Mouse (Mus musculus) spleen, adult 2 months (tissue): ENCODE results near the gene Habp2. TPM values are rescaled to one million over a fixed set of nuclear protein-coding genes. Genes with fewer than 3 reads are reported as not detected.

ENCODE experiments used
- DNase-seq, 2 experiments: peaks; one replicate each; pipeline versions ENCODE4 v3.0.0 to v3.0.0-alpha.2; 2012 to 2021; ENCODE audit warnings: low spot score in 2 of 2, low read depth in 1 of 2
- H3K27ac ChIP-seq: fragments of 200-500 bp; 2 replicates; pipeline ENCODE4 v1.5.1; 2012; ENCODE audit warnings: low read length, inconsistent platforms; ENCODE audit not compliant: insufficient read depth
- H3K27me3 ChIP-seq: fragments of 200-500 bp; 2 replicates; pipeline ENCODE4 v1.6.1; 2012; ENCODE audit warnings: mild to moderate bottlenecking, moderate library complexity, low read length, inconsistent platforms; ENCODE audit not compliant: control insufficient read depth, insufficient read depth
- H3K36me3 ChIP-seq: fragments of 200-500 bp; 2 replicates; pipeline ENCODE4 v1.6.1; 2012; ENCODE audit warnings: mild to moderate bottlenecking, low read length, inconsistent platforms; ENCODE audit not compliant: control insufficient read depth, insufficient read depth
- H3K4me1 ChIP-seq: fragments of 200-500 bp; 2 replicates; pipeline ENCODE4 v1.6.1; 2011; ENCODE audit warnings: inconsistent platforms; ENCODE audit not compliant: control insufficient read depth, insufficient read depth, insufficient read length
- H3K4me3 ChIP-seq: fragments of 200-500 bp; 2 replicates; pipeline ENCODE4 v1.5.1; 2011; ENCODE audit warnings: mild to moderate bottlenecking, inconsistent platforms; ENCODE audit not compliant: insufficient read depth, insufficient read length; ENCODE audit errors: extremely low read depth
- CTCF ChIP-seq: fragments of 200-500 bp; IDR thresholded peaks from 2 replicates; pipeline ENCODE4 v1.5.1; 2011; ENCODE audit warnings: mild to moderate bottlenecking, inconsistent platforms; ENCODE audit not compliant: insufficient read depth, insufficient read length, insufficient replicate concordance; ENCODE audit errors: extremely low read depth
- POLR2A ChIP-seq: fragments of 200-500 bp; IDR thresholded peaks from 2 replicates; pipeline ENCODE4 v1.6.1; 2011; ENCODE audit warnings: low read depth, low read length, inconsistent platforms
- WGBS: fragments of 180-500 bp; shearing (Covaris S2); methylation state at CpG from one replicate; pipeline ENCODE4 v1.1.7; 2018; 5-methylcytosine and 5-hydroxymethylcytosine counted together
- polyA plus RNA-seq: library from polyadenylated mRNA; depleted of rRNA; stranded (reverse); fragments of >200 nt; gene quantifications from 2 replicates; pipeline ENCODE4 v1.2.3, GENCODE M21; 2012; rRNA removed

The Habp2 gene
- 0.76 and 1.7 TPM in 2 replicates for polyA plus RNA-seq

DNA sequence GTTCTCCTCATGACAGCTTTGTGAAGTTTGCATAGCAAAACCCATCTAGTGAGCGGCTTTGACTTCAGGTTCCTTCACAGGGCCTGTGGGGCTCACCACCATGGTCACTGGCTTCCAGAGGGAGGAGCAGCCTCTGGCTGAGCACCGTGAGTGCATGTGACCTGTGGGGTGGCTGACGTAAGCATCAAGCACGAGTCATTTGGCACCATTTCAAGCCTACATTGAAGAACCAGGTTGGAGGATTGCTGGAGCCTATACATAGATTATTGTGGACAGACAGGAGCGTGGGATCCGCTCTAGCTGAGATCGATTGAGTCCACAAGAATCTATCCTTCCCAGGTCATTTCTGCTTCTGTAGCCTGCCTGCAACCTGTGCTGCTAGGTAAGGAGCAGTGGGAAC is at the start of gene Habp2:
Gene Habp2, plus strand, starts transcription at position 272 of the 400 bp plus-strand sequence.
- no peak within 1 kb of the TSS for H3K27ac ChIP-seq

DNA sequence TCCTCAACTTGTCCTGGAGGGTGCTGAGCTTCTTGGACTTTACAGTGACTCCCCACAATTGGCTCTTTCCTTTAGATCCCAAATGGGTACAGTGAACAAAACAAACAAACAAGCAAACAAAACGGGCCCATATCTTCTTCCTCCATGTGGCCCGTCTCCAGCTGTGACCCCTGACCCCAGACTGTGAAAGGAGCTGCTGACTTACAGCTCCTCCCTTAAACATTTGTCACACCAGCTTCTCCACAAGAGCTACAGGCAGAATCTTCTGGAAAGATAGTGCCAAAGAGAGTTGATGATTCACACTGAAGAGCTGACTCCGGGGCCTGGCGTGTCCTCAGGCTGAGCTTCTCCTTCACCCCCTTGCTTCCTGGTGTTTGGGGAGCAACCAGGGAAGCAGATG is 48.4 kb upstream of the Habp2 start:
- 72% methylated on average over 4 of the region's 4 CpGs for WGBS
- no peak overlapping the region for H3K27ac ChIP-seq
- no peak for TF ChIP-seq CTCF

More for the DNA sequence above, at the start of gene Habp2:
- TF ChIP-seq POLR2A (no peak), CTCF (no peak)
- Histone ChIP-seq H3K27me3 (no peaks in the 10 kb centered on the region), H3K4me3 (no peak within 1 kb of the TSS), H3K4me1 (no peaks in the 10 kb centered on the region), H3K36me3 (no peaks in the 10 kb centered on the region)
- DNase-seq, result no peak
- WGBS, result 69% methylated on average over 7 of the region's 7 CpGs

DNA sequence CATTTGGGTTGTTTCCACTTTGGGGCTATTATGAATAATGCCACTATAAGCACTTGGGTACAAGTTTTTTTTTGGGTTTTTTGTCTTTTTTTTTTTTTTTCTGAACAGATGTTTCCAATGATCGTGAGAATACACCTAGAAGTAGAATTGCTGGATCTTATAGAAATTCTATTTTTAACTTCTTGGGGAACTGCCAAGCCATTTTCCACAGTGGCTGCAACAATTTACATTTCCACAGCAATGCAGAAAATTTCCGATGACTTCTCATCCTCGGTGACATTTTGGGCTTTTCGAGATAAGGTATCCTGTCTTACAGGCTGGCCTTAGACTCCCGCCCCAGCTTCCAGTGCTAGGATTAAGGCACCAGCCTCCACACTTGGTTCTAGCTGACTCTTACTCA is 41.7 kb upstream of the Habp2 start:
- TF ChIP-seq POLR2A (no peak), CTCF (no peak)
- DNase-seq, result no peak
- Histone ChIP-seq H3K4me1 (no peaks in the 10 kb centered on the region), H3K36me3 (no peaks in the 10 kb centered on the region), H3K27ac (no peak overlapping the region), H3K27me3 (no peaks in the 10 kb centered on the region), H3K4me3 (no peak overlapping the region)
- 85% methylated on average over 5 of the region's 5 CpGs for WGBS

More for the DNA sequence above, 48.4 kb upstream of the Habp2 start:
- no peak for DNase-seq
- H3K4me3 ChIP-seq, result no peak overlapping the region
- no peaks in the 10 kb centered on the region for H3K27me3 ChIP-seq
- no peaks in the 10 kb centered on the region for H3K36me3 ChIP-seq
- no peaks in the 10 kb centered on the region for H3K4me1 ChIP-seq

DNA sequence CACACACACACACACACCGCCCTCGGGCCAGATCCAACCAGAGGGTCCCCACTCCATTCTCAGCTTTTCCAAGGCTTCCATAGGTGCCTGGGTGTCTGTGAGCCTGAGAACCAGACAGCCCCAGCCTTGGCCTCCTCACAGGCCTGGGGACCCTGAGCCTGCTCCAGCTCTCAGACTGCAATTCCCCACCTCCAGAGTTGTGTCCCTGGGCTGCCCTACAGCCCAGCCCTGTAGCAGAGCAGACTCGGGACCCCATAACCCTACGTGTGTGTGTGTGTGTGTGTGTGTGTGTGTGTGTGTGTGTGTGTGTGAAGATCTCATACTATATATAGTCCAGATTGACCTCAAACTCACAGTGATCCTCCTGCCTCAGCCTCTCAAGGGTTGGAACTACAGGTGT is 34.1 kb upstream of the Habp2 start:
- 81% methylated on average over 4 of the region's 4 CpGs for WGBS
- TF ChIP-seq CTCF, result no peak
- TF ChIP-seq POLR2A, result no peak

DNA sequence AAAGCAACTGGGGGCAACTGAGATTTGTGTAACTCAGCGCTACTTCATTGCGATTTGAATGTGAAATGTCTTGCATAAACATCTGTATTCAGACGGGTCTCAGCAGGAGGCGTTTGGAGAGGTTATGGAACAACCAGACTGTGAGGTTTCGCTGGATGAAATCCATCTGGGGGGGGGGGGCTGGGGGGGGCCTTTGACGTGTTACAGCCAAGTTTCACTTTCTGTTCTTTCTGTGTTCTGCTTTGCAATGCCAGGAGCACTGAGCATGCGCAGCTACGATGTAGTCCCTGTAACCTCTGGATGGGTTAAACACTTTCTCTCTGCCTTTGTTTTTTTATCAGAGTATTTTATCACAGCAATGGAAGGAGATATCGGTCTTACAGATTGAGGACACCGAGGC is 33.7 kb upstream of the Habp2 start:
- H3K27me3 ChIP-seq, result no peaks in the 10 kb centered on the region
- no peak overlapping the region for H3K4me3 ChIP-seq
- no peak for DNase-seq
- H3K4me1 ChIP-seq, result peaks cover 3% of the 10 kb centered on the region; the same call in 1 of the 2 replicates
- H3K27ac ChIP-seq, result no peak overlapping the region
- no peaks in the 10 kb centered on the region for H3K36me3 ChIP-seq
- 68% methylated on average over 10 of the region's 10 CpGs for WGBS
- no peak for TF ChIP-seq POLR2A
- TF ChIP-seq CTCF, result no peak

More for the DNA sequence above, 34.1 kb upstream of the Habp2 start:
- H3K36me3 ChIP-seq, result no peaks in the 10 kb centered on the region
- no peak overlapping the region for H3K4me3 ChIP-seq
- no peak overlapping the region for H3K27ac ChIP-seq
- H3K4me1 ChIP-seq, result peaks cover 3% of the 10 kb centered on the region; the same call in 1 of the 2 replicates
- no peaks in the 10 kb centered on the region for H3K27me3 ChIP-seq
- no peak for DNase-seq

DNA sequence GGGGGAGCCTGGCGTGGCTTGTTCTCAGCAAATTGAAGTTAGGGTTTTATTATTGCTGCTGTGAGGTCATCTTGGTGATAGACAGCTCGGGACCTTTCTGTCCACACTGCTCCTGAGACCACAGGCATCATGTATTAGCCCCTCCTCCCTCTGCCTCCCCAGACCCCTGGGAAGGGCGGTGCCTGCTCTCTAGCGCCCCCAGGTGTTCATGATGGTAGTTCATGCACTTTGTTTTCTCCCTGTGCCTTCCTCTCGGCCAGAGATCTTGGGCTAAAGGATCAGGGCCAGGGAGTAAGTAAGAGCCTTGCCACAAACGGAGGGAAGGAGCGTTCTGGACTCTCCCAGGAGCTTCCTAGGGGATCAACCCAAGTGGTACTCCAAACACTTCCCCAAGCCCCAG is 32.2 kb upstream of the Habp2 start:
- Histone ChIP-seq H3K4me1 (peaks cover 5% of the 10 kb centered on the region; the same call in 1 of the 2 replicates), H3K36me3 (no peaks in the 10 kb centered on the region), H3K4me3 (no peak overlapping the region), H3K27me3 (no peaks in the 10 kb centered on the region), H3K27ac (no peak overlapping the region)
- TF ChIP-seq CTCF (no peak), POLR2A (no peak)
- 65% methylated on average over 7 of the region's 7 CpGs for WGBS
- DNase-seq, result no peak

DNA sequence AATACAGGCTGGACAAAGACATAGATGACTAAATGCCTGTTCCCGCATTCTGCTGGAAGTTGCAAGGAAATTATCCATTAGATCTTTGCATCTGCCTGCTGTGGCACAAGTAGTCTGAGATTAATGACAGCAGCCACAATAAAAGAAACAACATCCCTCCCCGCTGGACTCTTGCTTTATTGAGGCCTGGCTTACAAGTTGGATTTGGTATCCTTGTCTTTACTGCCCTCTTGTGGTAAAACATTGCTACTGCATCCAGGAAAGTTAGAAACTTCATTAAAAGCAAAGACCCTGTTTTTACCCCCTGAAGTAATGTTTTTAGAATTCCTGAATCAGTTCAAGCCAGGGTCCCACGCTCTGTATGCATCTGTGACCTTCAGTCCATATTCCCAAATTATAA is 31.4 kb upstream of the Habp2 start:
- no peak for TF ChIP-seq CTCF
- no peak for TF ChIP-seq POLR2A
- no peaks in the 10 kb centered on the region for H3K27me3 ChIP-seq
- no peak overlapping the region for H3K27ac ChIP-seq
- WGBS, result 43% methylated on average over 3 of the region's 3 CpGs
- peaks cover 5% of the 10 kb centered on the region; the same call in 1 of the 2 replicates for H3K4me1 ChIP-seq
- H3K36me3 ChIP-seq, result no peaks in the 10 kb centered on the region
- no peak overlapping the region for H3K4me3 ChIP-seq
- no peak for DNase-seq
